Mouse (Mus musculus) liver, embryonic 16.5 days (tissue): ENCODE results near the gene Cycs. TPM values are rescaled to one million over a fixed set of nuclear protein-coding genes. Genes with fewer than 3 reads are reported as not detected.

Experiments
- ATAC-seq: fragments of 200-750 bp; cut with Nextera tagmentation; 2 replicates; pipeline ENCODE4 v1.8.0; 2017; ENCODE audit warnings: low read depth, mild to moderate bottlenecking, moderate number of reproducible peaks, moderate library complexity
- H3K27ac ChIP-seq: fragments of 300-500 bp; sonication (generic); 2 replicates; pipeline ENCODE4 v1.5.1; 2014; ENCODE audit warnings: mild to moderate bottlenecking, low read length
- H3K27me3 ChIP-seq: fragments of 300-500 bp; sonication (generic); 2 replicates; pipeline ENCODE4 v1.6.1; 2014; ENCODE audit warnings: low read depth, low read length, mixed read lengths; ENCODE audit not compliant: control insufficient read depth, insufficient read depth
- H3K36me3 ChIP-seq: fragments of 300-500 bp; sonication (generic); 2 replicates; pipeline ENCODE4 v1.6.1; 2014; ENCODE audit warnings: mild to moderate bottlenecking; ENCODE audit not compliant: control insufficient read depth, insufficient read depth
- H3K4me1 ChIP-seq: fragments of 300-500 bp; sonication (generic); 2 replicates; pipeline ENCODE4 v1.6.1; 2014; ENCODE audit warnings: low read depth, low read length, mixed read lengths; ENCODE audit not compliant: control insufficient read depth
- H3K4me2 ChIP-seq: fragments of 300-500 bp; sonication (generic); 2 replicates; pipeline ENCODE4 v1.6.1; 2014; ENCODE audit warnings: low read depth, low read length, mixed read lengths
- H3K4me3 ChIP-seq: fragments of 300-500 bp; sonication (generic); 2 replicates; pipeline ENCODE4 v1.5.1; 2014; ENCODE audit warnings: low read depth, mild to moderate bottlenecking, low read length
- H3K9ac ChIP-seq: fragments of 300-500 bp; sonication (generic); 2 replicates; pipeline ENCODE4 v1.6.1; 2014; ENCODE audit warnings: low read depth, low read length
- H3K9me3 ChIP-seq: fragments of 300-500 bp; sonication (generic); replicated peaks from 2 replicates; pipeline ENCODE4 v1.6.1; 2016; ENCODE audit warnings: low read length; ENCODE audit not compliant: control insufficient read depth
- WGBS: fragments of 180-500 bp; shearing (Covaris S2); extraction: QIAGEN DNeasy Blood & Tissue Kit; methylation state at CpG from one replicate; pipeline ENCODE4 v1.1.7; 2014; ENCODE audit not compliant: insufficient replicate concordance; 5-methylcytosine and 5-hydroxymethylcytosine counted together
- polyA plus RNA-seq: library from polyadenylated mRNA; unstranded; fragments of >200 nt; fragmentation: Nextera tagmentation; extraction: Ambion mirVana; gene quantifications from 2 replicates; pipeline ENCODE4 v1.2.1, GENCODE M21; 2015

The Cycs gene
- polyA plus RNA-seq, 1 experiment from 2014 or later, result 29.6 TPM

DNA sequence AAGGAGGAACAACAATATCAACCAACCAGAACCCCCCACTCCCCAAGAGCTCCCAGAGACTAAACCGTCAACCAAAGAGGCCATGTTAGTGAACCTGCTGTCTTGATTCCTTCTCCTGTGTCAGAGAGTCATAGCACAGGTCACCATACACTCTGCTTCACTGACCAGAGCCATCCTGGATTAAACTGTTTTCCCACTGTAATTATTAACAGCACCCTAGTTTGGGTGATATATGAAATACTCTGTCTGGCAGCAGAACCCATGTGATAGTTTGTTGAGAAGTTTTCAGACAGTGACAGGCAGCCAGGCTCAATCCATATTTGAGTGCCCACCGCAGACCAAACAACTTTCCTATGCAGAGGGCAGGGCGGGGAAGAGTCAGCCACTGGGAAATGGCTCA is 31.0 kb downstream of the Cycs start:
- ATAC-seq, result no peak
- H3K27me3 ChIP-seq, result no peaks in the 10 kb centered on the region
- H3K9ac ChIP-seq, result no peak overlapping the region
- H3K4me3 ChIP-seq, result no peak overlapping the region
- H3K9me3 ChIP-seq, result no peaks in the 10 kb centered on the region
- no peaks in the 10 kb centered on the region for H3K36me3 ChIP-seq
- no peak overlapping the region for H3K27ac ChIP-seq
- WGBS, result 76% methylated on average over 3 of the region's 3 CpGs
- H3K4me2 ChIP-seq, result no peak overlapping the region
- H3K4me1 ChIP-seq, result no peaks in the 10 kb centered on the region

DNA sequence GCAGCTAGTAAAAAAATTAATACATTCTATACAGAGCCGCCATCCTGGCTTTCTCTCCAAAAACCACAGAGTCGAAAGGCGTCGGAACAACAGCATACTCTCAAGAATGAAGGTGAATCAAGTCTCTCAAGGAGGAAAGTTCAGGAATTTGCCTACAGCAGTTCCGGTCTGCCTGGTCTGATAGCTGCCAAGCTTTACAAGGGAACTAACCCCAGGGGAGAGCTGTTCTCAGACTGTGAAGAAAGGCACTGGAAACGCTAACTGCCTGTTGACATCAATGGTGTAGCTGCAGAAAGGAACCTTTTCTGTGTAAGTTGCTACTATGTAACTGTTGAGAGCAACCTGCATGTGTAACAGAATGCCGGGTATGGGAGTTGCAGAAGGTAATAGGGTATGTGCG is 34.4 kb downstream of the Cycs start:
- no peaks in the 10 kb centered on the region for H3K36me3 ChIP-seq
- H3K27ac ChIP-seq, result no peak overlapping the region
- H3K9me3 ChIP-seq, result no peaks in the 10 kb centered on the region
- no peaks in the 10 kb centered on the region for H3K4me1 ChIP-seq
- 72% methylated on average over 8 of the region's 8 CpGs for WGBS
- no peaks in the 10 kb centered on the region for H3K27me3 ChIP-seq
- H3K9ac ChIP-seq, result no peak overlapping the region
- no peak for ATAC-seq
- H3K4me3 ChIP-seq, result no peak overlapping the region
- H3K4me2 ChIP-seq, result no peak overlapping the region

GRCm38 (mm10) chr6:50531003-50531402 is 35.3 kb downstream of the Cycs start:
- H3K9ac ChIP-seq, result no peak overlapping the region
- no peaks in the 10 kb centered on the region for H3K9me3 ChIP-seq
- H3K4me1 ChIP-seq, result no peaks in the 10 kb centered on the region
- H3K4me2 ChIP-seq, result no peak overlapping the region
- H3K36me3 ChIP-seq, result no peaks in the 10 kb centered on the region
- no peak for ATAC-seq
- H3K27ac ChIP-seq, result no peak overlapping the region
- WGBS, result 41% methylated on average over 3 of the region's 3 CpGs
- H3K27me3 ChIP-seq, result no peaks in the 10 kb centered on the region
- H3K4me3 ChIP-seq, result no peak overlapping the region

DNA sequence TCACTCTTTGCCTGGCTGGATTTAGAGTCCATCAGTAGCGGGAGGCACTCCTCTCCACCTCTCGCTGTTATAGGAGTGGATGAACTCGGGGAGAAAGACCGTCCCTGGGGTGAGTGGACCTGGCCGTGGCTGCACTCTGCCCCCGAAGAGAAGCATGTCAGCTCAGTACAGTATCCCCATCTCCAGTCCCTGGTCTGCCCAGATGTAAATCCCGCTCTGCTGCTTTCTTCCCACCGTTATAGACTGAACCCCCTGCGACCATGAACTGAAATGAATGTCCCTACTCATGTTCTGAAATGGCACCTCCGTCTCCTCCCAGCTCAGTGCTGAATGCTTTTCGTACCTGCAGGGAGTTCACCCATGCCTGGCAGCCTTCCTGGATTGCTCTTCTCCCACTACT is 37.1 kb downstream of the Cycs start:
- no peak overlapping the region for H3K4me3 ChIP-seq
- no peaks in the 10 kb centered on the region for H3K36me3 ChIP-seq
- H3K9me3 ChIP-seq, result no peaks in the 10 kb centered on the region
- WGBS, result 77% methylated on average over 11 of the region's 11 CpGs
- no peaks in the 10 kb centered on the region for H3K4me1 ChIP-seq
- no peaks in the 10 kb centered on the region for H3K27me3 ChIP-seq
- H3K27ac ChIP-seq, result no peak overlapping the region
- no peak overlapping the region for H3K4me2 ChIP-seq
- no peak overlapping the region for H3K9ac ChIP-seq
- no peak for ATAC-seq

DNA sequence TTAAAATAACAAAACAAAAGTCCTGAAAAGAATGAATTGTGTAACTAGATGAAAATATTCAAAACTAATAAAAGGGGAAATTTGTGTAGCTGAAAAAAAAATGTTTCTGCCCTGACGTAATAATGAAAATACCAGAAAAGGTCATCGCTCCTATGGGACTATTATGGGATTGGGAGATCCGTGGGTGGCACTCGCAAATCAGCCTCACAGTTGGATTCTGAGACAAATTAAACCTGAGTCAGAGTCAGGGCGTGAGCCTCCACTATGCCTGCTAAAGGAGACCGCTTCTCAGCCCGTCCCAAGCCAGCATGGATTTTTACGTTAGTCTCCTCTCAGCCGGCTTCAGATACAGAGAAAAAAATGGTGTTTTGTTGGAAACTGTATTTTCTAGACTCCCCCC is 38.9 kb downstream of the Cycs start:
- H3K36me3 ChIP-seq, result no peaks in the 10 kb centered on the region
- no peak overlapping the region for H3K9ac ChIP-seq
- no peaks in the 10 kb centered on the region for H3K9me3 ChIP-seq
- no peaks in the 10 kb centered on the region for H3K27me3 ChIP-seq
- 66% methylated on average over 9 of the region's 9 CpGs for WGBS
- no peak for ATAC-seq
- no peak overlapping the region for H3K4me3 ChIP-seq
- H3K4me2 ChIP-seq, result no peak overlapping the region
- no peaks in the 10 kb centered on the region for H3K4me1 ChIP-seq
- no peak overlapping the region for H3K27ac ChIP-seq

DNA sequence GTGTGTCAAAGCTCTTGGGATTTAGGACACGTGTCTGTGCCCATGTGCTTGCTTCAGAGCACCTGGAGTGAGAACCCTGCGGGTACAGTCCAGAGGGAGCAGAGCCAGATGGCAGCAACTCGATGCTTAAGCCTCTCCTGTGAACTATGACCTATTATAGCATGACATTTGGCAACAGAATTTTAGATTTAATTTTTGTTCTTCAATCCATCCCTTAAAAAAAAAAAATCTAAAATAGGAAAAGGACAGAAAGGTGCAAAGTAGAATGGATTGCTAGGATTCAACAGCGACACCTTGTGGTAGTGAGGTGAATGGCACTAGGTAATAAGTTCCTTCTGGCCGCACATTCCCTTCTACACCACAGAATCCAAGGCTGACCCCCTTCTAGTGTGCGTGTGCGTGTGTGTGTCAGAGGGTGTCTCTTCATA is 39.7 kb downstream of the Cycs start:
- no peaks in the 10 kb centered on the region for H3K9me3 ChIP-seq
- 26% methylated on average over 7 of the region's 7 CpGs for WGBS
- no peak overlapping the region for H3K4me3 ChIP-seq
- H3K4me1 ChIP-seq, result no peaks in the 10 kb centered on the region
- H3K36me3 ChIP-seq, result no peaks in the 10 kb centered on the region
- no peak overlapping the region for H3K9ac ChIP-seq
- H3K27me3 ChIP-seq, result no peaks in the 10 kb centered on the region
- H3K27ac ChIP-seq, result no peak overlapping the region
- ATAC-seq, result no peak
- H3K4me2 ChIP-seq, result no peak overlapping the region

GRCm38 (mm10) chr6:50525846-50526245 is 40.5 kb downstream of the Cycs start:
- no peak overlapping the region for H3K4me3 ChIP-seq
- H3K36me3 ChIP-seq, result no peaks in the 10 kb centered on the region
- H3K4me2 ChIP-seq, result no peak overlapping the region
- no peak overlapping the region for H3K9ac ChIP-seq
- H3K9me3 ChIP-seq, result no peaks in the 10 kb centered on the region
- no peaks in the 10 kb centered on the region for H3K4me1 ChIP-seq
- no peaks in the 10 kb centered on the region for H3K27me3 ChIP-seq
- WGBS, result 80% methylated on average over 8 of the region's 8 CpGs
- no peak overlapping the region for H3K27ac ChIP-seq
- ATAC-seq, result no peak

DNA sequence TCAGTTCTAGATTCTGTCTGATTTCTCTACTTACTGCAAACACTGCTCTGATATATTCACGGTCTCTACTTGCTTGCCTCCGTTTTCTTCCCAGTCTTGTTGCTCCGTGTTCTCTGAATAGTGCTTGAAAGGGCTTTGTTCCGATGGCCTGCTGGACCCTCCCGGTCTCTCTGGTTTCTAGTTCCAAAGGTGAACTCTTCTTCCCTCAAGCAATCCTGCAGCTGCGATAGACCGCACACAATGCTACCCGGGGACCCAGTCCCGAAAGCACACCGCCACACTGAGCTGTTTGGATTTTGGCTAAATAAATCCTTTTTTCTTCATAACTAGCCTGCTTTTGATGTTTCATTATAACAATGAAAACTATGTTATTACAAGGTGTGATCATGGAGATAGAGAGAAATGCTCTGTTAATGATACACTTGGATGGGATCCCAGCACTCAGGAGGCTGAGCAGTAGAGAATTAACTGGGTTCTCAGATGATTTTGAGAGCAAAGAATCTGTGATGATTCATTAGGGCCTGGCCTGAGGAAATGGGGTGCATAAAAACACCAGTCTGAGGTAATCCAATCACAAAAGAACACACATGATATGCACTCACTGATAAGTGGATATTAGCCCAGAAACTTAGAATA is 42.0 kb downstream of the Cycs start:
- H3K4me1 ChIP-seq, result no peaks in the 10 kb centered on the region
- H3K9me3 ChIP-seq, result no peaks in the 10 kb centered on the region
- no peaks in the 10 kb centered on the region for H3K36me3 ChIP-seq
- no peak overlapping the region for H3K9ac ChIP-seq
- 77% methylated on average over 10 of the region's 10 CpGs for WGBS
- no peaks in the 10 kb centered on the region for H3K27me3 ChIP-seq
- no peak for ATAC-seq
- H3K27ac ChIP-seq, result no peak overlapping the region
- H3K4me3 ChIP-seq, result no peak overlapping the region
- no peak overlapping the region for H3K4me2 ChIP-seq

GRCm38 (mm10) chr6:50522772-50523171 is 43.6 kb downstream of the Cycs start:
- Histone ChIP-seq H3K4me2 (no peak overlapping the region), H3K9ac (no peak overlapping the region), H3K27ac (no peak overlapping the region), H3K4me3 (no peak overlapping the region), H3K27me3 (no peaks in the 10 kb centered on the region), H3K36me3 (no peaks in the 10 kb centered on the region), H3K4me1 (no peaks in the 10 kb centered on the region), H3K9me3 (no peaks in the 10 kb centered on the region)
- no peak for ATAC-seq
- WGBS, result 77% methylated on average over 7 of the region's 7 CpGs
